Mouse (Mus musculus): ENCODE results near the gene Arhgef3. TPM values are rescaled to one million over a fixed set of nuclear protein-coding genes. Genes with fewer than 3 reads are reported as not detected.

Arhgef3 gene
- polyA plus RNA-seq, 1 experiment from 2014 or later, result 1.7 TPM

GRCm38 (mm10) chr14:27368619-27369018 lies 253.9 kb downstream of the Arhgef3 start:
- Histone ChIP-seq H3K4me1 (replicated peaks) (no peaks in the 10 kb centered on the region), H3K27me3 (no peaks in the 10 kb centered on the region), H3K4me3 (replicated peaks) (no peak overlapping the region), H3K9me3 (no peaks in the 10 kb centered on the region), H3K36me3 (no peaks in the 10 kb centered on the region), H3K9ac (replicated peaks) (no peak overlapping the region), H3K4me2 (replicated peaks) (no peak overlapping the region), H3K27ac (no peak overlapping the region)
- ATAC-seq, result no peak
- WGBS, result 47% methylated on average over 4 of the region's 4 CpGs

GRCm38 (mm10) chr14:27369503-27369902 lies 254.8 kb downstream of the Arhgef3 start:
- Histone ChIP-seq H3K4me1 (replicated peaks) (no peaks in the 10 kb centered on the region), H3K4me3 (replicated peaks) (no peak overlapping the region), H3K36me3 (no peaks in the 10 kb centered on the region), H3K4me2 (replicated peaks) (no peak overlapping the region), H3K9ac (replicated peaks) (no peak overlapping the region), H3K27ac (no peak overlapping the region), H3K27me3 (no peaks in the 10 kb centered on the region), H3K9me3 (no peaks in the 10 kb centered on the region)
- 88% methylated on average over 4 of the region's 4 CpGs for WGBS
- ATAC-seq, result no peak

- ATAC-seq, result no peak
- H3K36me3 ChIP-seq, result no peaks in the 10 kb centered on the region
- no peak overlapping the region for H3K4me3 ChIP-seq (replicated peaks)
- no peak overlapping the region for H3K27ac ChIP-seq
- no peaks in the 10 kb centered on the region for H3K4me1 ChIP-seq (replicated peaks)
- no peaks in the 10 kb centered on the region for H3K27me3 ChIP-seq
- H3K9me3 ChIP-seq, result no peaks in the 10 kb centered on the region
- no peak overlapping the region for H3K9ac ChIP-seq (replicated peaks)
- H3K4me2 ChIP-seq (replicated peaks), result no peak overlapping the region
- 88% methylated on average over 8 of the region's 8 CpGs for WGBS
Observed at GRCm38 (mm10) chr14:27371669-27372076, 257.0 kb downstream of the Arhgef3 start.

GRCm38 (mm10) chr14:27373498-27373897 lies 258.8 kb downstream of the Arhgef3 start:
- H3K27me3 ChIP-seq, result no peaks in the 10 kb centered on the region
- no peak for ATAC-seq
- no peaks in the 10 kb centered on the region for H3K4me1 ChIP-seq (replicated peaks)
- WGBS, result 87% methylated on average over 5 of the region's 5 CpGs
- no peaks in the 10 kb centered on the region for H3K9me3 ChIP-seq
- no peaks in the 10 kb centered on the region for H3K36me3 ChIP-seq
- H3K4me2 ChIP-seq (replicated peaks), result no peak overlapping the region
- H3K9ac ChIP-seq (replicated peaks), result no peak overlapping the region
- H3K27ac ChIP-seq, result no peak overlapping the region
- no peak overlapping the region for H3K4me3 ChIP-seq (replicated peaks)

GRCm38 (mm10) chr14:27376115-27376648 lies 261.5 kb downstream of the Arhgef3 start:
- WGBS, result 66% methylated on average over 5 of the region's 5 CpGs
- no peak overlapping the region for H3K9ac ChIP-seq (replicated peaks)
- no peak overlapping the region for H3K4me2 ChIP-seq (replicated peaks)
- H3K9me3 ChIP-seq, result no peaks in the 10 kb centered on the region
- H3K27me3 ChIP-seq, result no peaks in the 10 kb centered on the region
- H3K36me3 ChIP-seq, result no peaks in the 10 kb centered on the region
- no peak for ATAC-seq
- H3K4me1 ChIP-seq (replicated peaks), result no peaks in the 10 kb centered on the region
- H3K27ac ChIP-seq, result no peak overlapping the region
- no peak overlapping the region for H3K4me3 ChIP-seq (replicated peaks)

- no peaks in the 10 kb centered on the region for H3K9me3 ChIP-seq
- H3K4me3 ChIP-seq (replicated peaks), result no peak overlapping the region
- no peaks in the 10 kb centered on the region for H3K27me3 ChIP-seq
- H3K36me3 ChIP-seq, result no peaks in the 10 kb centered on the region
- H3K9ac ChIP-seq (replicated peaks), result no peak overlapping the region
- H3K4me1 ChIP-seq (replicated peaks), result no peaks in the 10 kb centered on the region
- H3K4me2 ChIP-seq (replicated peaks), result no peak overlapping the region
- no peak for ATAC-seq
- no peak overlapping the region for H3K27ac ChIP-seq
- WGBS, result 95% methylated on average over 7 of the region's 7 CpGs
Observed at GRCm38 (mm10) chr14:27378669-27379068, 264.0 kb downstream of the Arhgef3 start.

GRCm38 (mm10) chr14:27379404-27379803 lies 264.7 kb downstream of the Arhgef3 start:
- H3K4me1 ChIP-seq (replicated peaks), result no peaks in the 10 kb centered on the region
- H3K36me3 ChIP-seq, result no peaks in the 10 kb centered on the region
- no peak overlapping the region for H3K9ac ChIP-seq (replicated peaks)
- no peak overlapping the region for H3K4me2 ChIP-seq (replicated peaks)
- H3K27me3 ChIP-seq, result no peaks in the 10 kb centered on the region
- H3K9me3 ChIP-seq, result no peaks in the 10 kb centered on the region
- ATAC-seq, result no peak
- 89% methylated on average over 12 of the region's 12 CpGs for WGBS
- no peak overlapping the region for H3K4me3 ChIP-seq (replicated peaks)
- H3K27ac ChIP-seq, result no peak overlapping the region

- no peaks in the 10 kb centered on the region for H3K27me3 ChIP-seq
- no peak for ATAC-seq
- no peak overlapping the region for H3K4me3 ChIP-seq (replicated peaks)
- H3K9me3 ChIP-seq, result no peaks in the 10 kb centered on the region
- H3K4me1 ChIP-seq (replicated peaks), result no peaks in the 10 kb centered on the region
- H3K36me3 ChIP-seq, result no peaks in the 10 kb centered on the region
- no peak overlapping the region for H3K9ac ChIP-seq (replicated peaks)
- 90% methylated on average over 7 of the region's 7 CpGs for WGBS
- H3K27ac ChIP-seq, result no peak overlapping the region
- no peak overlapping the region for H3K4me2 ChIP-seq (replicated peaks)
Observed at GRCm38 (mm10) chr14:27381459-27381858, 266.8 kb downstream of the Arhgef3 start.

- ATAC-seq, result no peak
Observed at GRCm38 (mm10) chr14:27383321-27383830, 268.7 kb downstream of the Arhgef3 start.

GRCm38 (mm10) chr14:27384143-27384542 lies 269.4 kb downstream of the Arhgef3 start:
- H3K36me3 ChIP-seq, result no peaks in the 10 kb centered on the region
- no peak overlapping the region for H3K4me3 ChIP-seq (replicated peaks)
- no peak overlapping the region for H3K9ac ChIP-seq (replicated peaks)
- no peaks in the 10 kb centered on the region for H3K4me1 ChIP-seq (replicated peaks)
- no peak overlapping the region for H3K4me2 ChIP-seq (replicated peaks)
- H3K27ac ChIP-seq, result no peak overlapping the region
- ATAC-seq, result no peak
- H3K27me3 ChIP-seq, result no peaks in the 10 kb centered on the region
- no peaks in the 10 kb centered on the region for H3K9me3 ChIP-seq
- WGBS, result 86% methylated on average over 4 of the region's 4 CpGs

More at GRCm38 (mm10) chr14:27383321-27383830, 268.7 kb downstream of the Arhgef3 start:
- no peaks in the 10 kb centered on the region for H3K36me3 ChIP-seq
- no peak overlapping the region for H3K4me2 ChIP-seq (replicated peaks)
- 93% methylated on average over 5 of the region's 5 CpGs for WGBS
- no peak overlapping the region for H3K9ac ChIP-seq (replicated peaks)
- no peaks in the 10 kb centered on the region for H3K27me3 ChIP-seq
- H3K27ac ChIP-seq, result no peak overlapping the region
- H3K4me1 ChIP-seq (replicated peaks), result no peaks in the 10 kb centered on the region
- no peak overlapping the region for H3K4me3 ChIP-seq (replicated peaks)
- H3K9me3 ChIP-seq, result no peaks in the 10 kb centered on the region

GRCm38 (mm10) chr14:27388616-27389015 lies 273.9 kb downstream of the Arhgef3 start:
- Histone ChIP-seq H3K27me3 (no peaks in the 10 kb centered on the region), H3K36me3 (no peaks in the 10 kb centered on the region), H3K4me3 (replicated peaks) (no peak overlapping the region), H3K9me3 (no peaks in the 10 kb centered on the region), H3K4me1 (replicated peaks) (no peaks in the 10 kb centered on the region), H3K4me2 (replicated peaks) (no peak overlapping the region), H3K9ac (replicated peaks) (no peak overlapping the region), H3K27ac (no peak overlapping the region)
- ATAC-seq, result no peak

- Histone ChIP-seq H3K4me2 (replicated peaks) (no peak overlapping the region), H3K27me3 (no peaks in the 10 kb centered on the region), H3K4me1 (replicated peaks) (no peaks in the 10 kb centered on the region), H3K9me3 (no peaks in the 10 kb centered on the region), H3K27ac (no peak overlapping the region), H3K36me3 (no peaks in the 10 kb centered on the region), H3K9ac (replicated peaks) (no peak overlapping the region), H3K4me3 (replicated peaks) (no peak overlapping the region)
- no peak for ATAC-seq
- WGBS, result 75% methylated on average over 2 of the region's 2 CpGs
Observed at GRCm38 (mm10) chr14:27389722-27390121, 275.0 kb downstream of the Arhgef3 start.

- H3K36me3 ChIP-seq, result no peaks in the 10 kb centered on the region
- no peak for ATAC-seq
- no peak overlapping the region for H3K9ac ChIP-seq (replicated peaks)
- 49% methylated on average over 7 of the region's 7 CpGs for WGBS
- H3K4me1 ChIP-seq (replicated peaks), result no peaks in the 10 kb centered on the region
- no peak overlapping the region for H3K4me3 ChIP-seq (replicated peaks)
- H3K27me3 ChIP-seq, result no peaks in the 10 kb centered on the region
- H3K4me2 ChIP-seq (replicated peaks), result no peak overlapping the region
- no peaks in the 10 kb centered on the region for H3K9me3 ChIP-seq
- H3K27ac ChIP-seq, result no peak overlapping the region
Observed at GRCm38 (mm10) chr14:27390663-27391062, 276.0 kb downstream of the Arhgef3 start.
